Mouse (Mus musculus) neural tube, embryonic 14.5 days (tissue): ENCODE results near the gene Trim33. TPM values are rescaled to one million over a fixed set of nuclear protein-coding genes. Genes with fewer than 3 reads are reported as not detected.

Source experiments
- ATAC-seq: fragments of 200-750 bp; cut with Nextera tagmentation; 2 replicates; pipeline ENCODE4 v1.8.0; 2017; ENCODE audit warnings: low read depth, mild to moderate bottlenecking, moderate TSS enrichment, moderate library complexity
- H3K27ac ChIP-seq: fragments of 300-500 bp; sonication (generic); 2 replicates; pipeline ENCODE4 v1.5.1; 2014; ENCODE audit warnings: low read depth, mild to moderate bottlenecking, control low read depth, low read length, moderate library complexity, mixed read lengths
- H3K27me3 ChIP-seq: fragments of 300-500 bp; sonication (generic); 2 replicates; pipeline ENCODE4 v1.6.1; 2014; ENCODE audit warnings: low read length; ENCODE audit not compliant: control insufficient read depth, insufficient read depth
- H3K36me3 ChIP-seq: fragments of 300-500 bp; sonication (generic); 2 replicates; pipeline ENCODE4 v1.6.1; 2014; ENCODE audit warnings: low read length, mixed read lengths; ENCODE audit not compliant: control insufficient read depth, insufficient read depth
- H3K4me1 ChIP-seq: fragments of 300-500 bp; sonication (generic); 2 replicates; pipeline ENCODE4 v1.6.1; 2014; ENCODE audit warnings: low read length; ENCODE audit not compliant: control insufficient read depth, insufficient read depth
- H3K4me2 ChIP-seq: fragments of 300-500 bp; sonication (generic); 2 replicates; pipeline ENCODE4 v1.6.1; 2014; ENCODE audit warnings: mild to moderate bottlenecking, low read depth, low read length, control low read depth
- H3K4me3 ChIP-seq: fragments of 300-500 bp; sonication (generic); 2 replicates; pipeline ENCODE4 v1.5.1; 2014; ENCODE audit warnings: low read depth, low read length, control low read depth, mixed read lengths
- H3K9ac ChIP-seq: fragments of 300-500 bp; sonication (generic); replicated peaks from 2 replicates; pipeline ENCODE4 v1.6.1; 2014; ENCODE audit warnings: low read depth, mild to moderate bottlenecking, control low read depth, low read length, mixed read lengths
- H3K9me3 ChIP-seq: fragments of 300-500 bp; sonication (generic); 2 replicates; pipeline ENCODE4 v1.6.1; 2016; ENCODE audit warnings: low read length; ENCODE audit not compliant: control insufficient read depth
- WGBS: fragments of 180-500 bp; shearing (Covaris S2); extraction: QIAGEN DNeasy Blood & Tissue Kit; methylation state at CpG from one replicate; pipeline ENCODE4 v1.1.7; 2014; 5-methylcytosine and 5-hydroxymethylcytosine counted together
- polyA plus RNA-seq: library from polyadenylated mRNA; unstranded; fragments of >200 nt; fragmentation: Nextera tagmentation; extraction: Ambion mirVana; gene quantifications from 2 replicates; pipeline ENCODE4 v1.2.1, GENCODE M21; 2014

Gene Trim33
- polyA plus RNA-seq, result 36.7 and 38.1 TPM in 2 replicates

- Histone ChIP-seq H3K27me3 (no peaks in the 10 kb centered on the region), H3K27ac (peak within 1 kb of the TSS; percentile 97), H3K9ac (peak within 1 kb of the TSS; percentile 98), H3K4me3 (peak within 1 kb of the TSS; percentile 62), H3K4me2 (peak within 1 kb of the TSS; percentile 96), H3K9me3 (no peaks in the 10 kb centered on the region), H3K4me1 (peaks cover 12% of the 10 kb centered on the region), H3K36me3 (no peaks in the 10 kb centered on the region)
- peak; percentile 87 for ATAC-seq
- under 1% methylated on average over 97 of the region's 136 CpGs for WGBS
Observed at GRCm38 (mm10) chr3:103279182-103280149, at the start of gene Trim33. Trim33 (plus strand) TSS chr3:103279293.

DNA sequence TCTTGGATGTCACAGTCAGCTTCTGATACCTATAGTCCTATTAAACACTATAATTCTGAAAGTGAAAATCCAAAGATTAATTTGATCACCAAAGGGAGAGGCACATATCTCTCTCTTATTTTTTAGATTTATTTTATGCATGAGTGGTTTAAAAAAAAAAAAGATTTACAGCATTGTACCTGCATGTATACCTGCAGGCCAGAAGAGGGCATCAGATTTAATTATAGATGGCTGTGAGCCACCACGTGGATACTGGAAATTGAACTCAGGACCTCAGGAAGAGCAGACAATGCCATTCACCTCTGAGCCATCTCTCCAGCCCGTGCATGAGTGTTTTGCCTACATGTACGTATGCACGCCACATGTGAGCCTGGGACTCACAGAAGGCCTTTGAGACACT is 46.7 kb upstream of the Trim33 start:
- no peaks in the 10 kb centered on the region; the same call in 1 of the 2 replicates for H3K9me3 ChIP-seq
- no peak overlapping the region for H3K4me3 ChIP-seq
- no peak overlapping the region for H3K27ac ChIP-seq
- H3K27me3 ChIP-seq, result no peaks in the 10 kb centered on the region
- WGBS, result 79% methylated on average over 4 of the region's 4 CpGs
- no peak overlapping the region for H3K4me2 ChIP-seq
- ATAC-seq, result no peak
- H3K36me3 ChIP-seq, result no peaks in the 10 kb centered on the region
- no peaks in the 10 kb centered on the region for H3K4me1 ChIP-seq
- H3K9ac ChIP-seq, result no peak overlapping the region

DNA sequence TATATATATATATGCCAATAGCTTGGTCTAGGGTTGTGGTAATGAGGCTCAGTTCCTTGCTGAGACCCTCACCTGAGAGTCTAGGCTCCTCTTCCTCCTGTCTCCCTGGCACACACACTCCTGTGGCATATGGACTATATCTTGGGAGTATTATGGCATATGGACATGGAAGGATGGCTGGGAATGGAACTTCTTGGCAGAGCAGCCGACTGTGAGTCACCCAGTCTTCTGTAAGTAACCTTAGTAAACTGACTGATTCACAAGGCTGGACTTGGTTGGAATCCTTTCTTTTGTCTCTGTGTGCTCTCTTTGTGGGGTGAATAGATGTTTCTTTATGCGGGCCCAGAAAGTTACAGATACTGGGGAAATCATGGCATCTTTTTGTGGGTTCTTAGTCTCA is 37.6 kb upstream of the Trim33 start:
- Histone ChIP-seq H3K4me3 (no peak overlapping the region), H3K9ac (no peak overlapping the region), H3K27ac (no peak overlapping the region), H3K9me3 (no peaks in the 10 kb centered on the region), H3K36me3 (no peaks in the 10 kb centered on the region), H3K4me2 (no peak overlapping the region), H3K4me1 (no peaks in the 10 kb centered on the region), H3K27me3 (no peaks in the 10 kb centered on the region)
- 91% methylated on average over 2 of the region's 2 CpGs for WGBS
- ATAC-seq, result no peak

GRCm38 (mm10) chr3:103242156-103242555 is 36.9 kb upstream of the Trim33 start:
- Histone ChIP-seq H3K9me3 (no peaks in the 10 kb centered on the region), H3K4me1 (no peaks in the 10 kb centered on the region), H3K4me2 (no peak overlapping the region), H3K36me3 (no peaks in the 10 kb centered on the region), H3K27ac (no peak overlapping the region), H3K27me3 (no peaks in the 10 kb centered on the region), H3K9ac (no peak overlapping the region), H3K4me3 (no peak overlapping the region)
- ATAC-seq, result no peak
- WGBS, result 92% methylated on average over 3 of the region's 3 CpGs

DNA sequence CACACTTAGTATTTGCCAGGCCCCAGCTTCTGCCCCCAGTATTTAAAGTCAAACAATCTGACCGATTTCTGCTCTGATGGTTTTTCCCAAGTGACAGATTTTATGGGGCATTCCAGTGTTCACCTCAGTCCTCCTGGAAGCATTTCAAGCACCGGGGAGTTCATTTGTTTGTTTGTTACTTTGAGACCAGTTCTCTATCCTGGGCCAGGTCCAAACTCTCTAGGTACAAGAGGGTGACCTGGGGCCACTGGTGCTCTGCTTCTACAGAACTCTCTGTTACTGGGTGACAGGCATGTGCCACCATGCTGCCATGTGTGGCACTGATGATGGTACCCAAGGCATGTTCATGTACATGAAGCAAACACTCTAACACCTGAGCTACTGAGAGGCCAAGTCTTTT is 35.6 kb upstream of the Trim33 start:
- Histone ChIP-seq H3K9me3 (no peaks in the 10 kb centered on the region), H3K9ac (no peak overlapping the region), H3K4me2 (no peak overlapping the region), H3K27me3 (no peaks in the 10 kb centered on the region), H3K4me1 (no peaks in the 10 kb centered on the region), H3K27ac (no peak overlapping the region), H3K4me3 (no peak overlapping the region), H3K36me3 (no peaks in the 10 kb centered on the region)
- no peak for ATAC-seq
- 82% methylated on average over 2 of the region's 2 CpGs for WGBS

DNA sequence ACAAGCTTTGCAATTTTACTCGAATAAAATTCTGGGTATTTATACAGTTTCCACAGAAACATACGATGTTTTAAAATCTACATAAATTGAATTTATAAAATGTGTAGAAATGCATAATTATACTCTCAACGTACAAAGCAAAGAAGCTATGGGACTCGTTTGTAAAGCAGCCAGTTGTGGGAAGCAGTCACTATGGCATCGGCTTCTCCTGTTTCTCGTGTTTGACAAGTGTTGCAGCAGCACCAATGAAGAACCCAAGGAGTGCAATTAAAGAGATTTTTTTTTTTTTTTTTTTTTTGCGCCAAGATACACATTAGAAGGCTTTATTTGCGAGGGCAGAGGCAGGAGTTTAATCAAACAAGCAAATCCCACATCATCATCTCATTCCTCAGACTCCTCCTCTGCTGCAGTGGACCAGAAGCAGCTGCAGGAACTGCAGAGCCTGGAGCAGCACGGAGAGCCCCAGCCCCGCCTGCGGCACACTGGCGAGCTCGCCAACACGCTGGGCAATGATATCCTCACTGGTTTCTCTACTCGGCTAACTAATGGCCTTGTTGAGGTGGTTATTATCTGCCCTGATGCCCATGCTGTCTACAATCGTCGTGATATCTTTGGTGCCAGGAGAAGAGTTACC is 32.3 kb upstream of the Trim33 start:
- no peak for ATAC-seq
- H3K27ac ChIP-seq, result no peak overlapping the region

DNA sequence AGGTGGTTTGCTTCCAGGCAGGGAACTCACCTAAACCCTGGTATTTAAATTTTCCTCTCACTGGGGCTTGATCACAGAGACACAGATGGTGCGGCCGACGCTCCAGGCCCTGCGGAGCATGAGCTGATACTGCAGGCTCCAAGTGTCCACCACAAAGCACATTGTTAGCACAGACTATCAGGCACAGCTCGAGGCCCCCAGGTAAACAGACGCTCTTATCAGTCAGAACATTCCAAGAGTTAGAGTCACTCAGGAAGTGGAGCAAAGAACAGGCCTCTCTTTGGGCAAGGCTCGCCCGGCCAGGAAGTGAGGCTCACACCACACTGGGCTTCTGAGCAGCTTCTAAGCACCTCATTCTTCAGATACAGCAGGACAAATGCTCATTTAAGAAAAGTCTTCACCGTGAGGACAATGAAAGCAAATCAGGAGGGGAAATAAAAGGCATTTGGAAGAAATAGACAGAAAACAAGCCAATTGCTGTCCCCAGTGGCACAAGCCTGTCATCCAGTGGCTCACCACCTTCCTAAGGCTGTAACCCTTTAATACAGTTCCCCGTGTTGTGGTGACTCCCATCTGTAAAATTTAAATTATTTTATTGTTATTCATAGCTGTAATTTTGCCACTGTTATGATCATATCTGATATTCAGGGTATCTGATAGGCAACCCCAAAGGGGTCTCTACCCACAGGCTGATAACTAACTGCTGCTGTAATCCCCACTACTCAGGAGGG is 22.8 kb upstream of the Trim33 start:
- H3K9ac ChIP-seq, result no peak overlapping the region
- H3K4me3 ChIP-seq, result no peak overlapping the region
- H3K27ac ChIP-seq, result no peak overlapping the region
- no peaks in the 10 kb centered on the region for H3K27me3 ChIP-seq
- H3K36me3 ChIP-seq, result no peaks in the 10 kb centered on the region
- ATAC-seq, result no peak
- H3K4me1 ChIP-seq, result no peaks in the 10 kb centered on the region
- no peak overlapping the region for H3K4me2 ChIP-seq
- no peaks in the 10 kb centered on the region for H3K9me3 ChIP-seq
- WGBS, result 70% methylated on average over 10 of the region's 10 CpGs

More for the DNA sequence above, 32.3 kb upstream of the Trim33 start:
- no peaks in the 10 kb centered on the region for H3K36me3 ChIP-seq
- no peaks in the 10 kb centered on the region for H3K4me1 ChIP-seq
- H3K4me2 ChIP-seq, result no peak overlapping the region
- H3K9ac ChIP-seq, result no peak overlapping the region
- 85% methylated on average over 17 of the region's 17 CpGs for WGBS
- H3K27me3 ChIP-seq, result no peaks in the 10 kb centered on the region
- no peak overlapping the region for H3K4me3 ChIP-seq
- H3K9me3 ChIP-seq, result no peaks in the 10 kb centered on the region

- no peaks in the 10 kb centered on the region for H3K36me3 ChIP-seq
- no peak overlapping the region for H3K4me3 ChIP-seq
- no peaks in the 10 kb centered on the region for H3K4me1 ChIP-seq
- no peaks in the 10 kb centered on the region; the same call in 1 of the 2 replicates for H3K9me3 ChIP-seq
- H3K27me3 ChIP-seq, result no peaks in the 10 kb centered on the region
- H3K27ac ChIP-seq, result no peak overlapping the region
- ATAC-seq, result no peak
- 93% methylated on average over 12 of the region's 12 CpGs for WGBS
- no peak overlapping the region for H3K9ac ChIP-seq
- no peak overlapping the region for H3K4me2 ChIP-seq
Observed at GRCm38 (mm10) chr3:103262802-103263417, 16.2 kb upstream of the Trim33 start.
